9 mouse cellular contexts compared by ENCODE assay signal in the genomic region with DNA sequence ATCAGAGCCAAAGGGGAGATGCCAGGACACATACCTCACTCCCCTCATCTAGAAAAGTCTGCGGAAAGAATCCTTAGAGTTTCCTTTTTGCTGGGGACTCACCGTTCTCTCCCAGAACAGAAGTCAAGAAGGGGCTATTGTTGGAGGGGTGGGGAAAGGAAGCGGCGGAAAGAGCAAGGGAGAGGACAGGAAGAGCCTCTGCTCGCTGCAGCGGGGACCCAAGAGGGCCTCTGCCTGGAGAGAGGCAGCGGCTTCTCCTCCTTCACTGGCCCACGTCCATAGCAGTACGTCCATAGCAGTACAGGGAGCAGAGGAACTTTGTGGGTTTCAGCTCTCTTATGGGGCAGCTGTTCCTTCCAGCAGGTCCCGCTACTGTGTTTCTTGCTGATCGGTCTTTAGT. TPM values are rescaled to one million over a fixed set of nuclear protein-coding genes. Genes with fewer than 3 reads are reported as not detected.
A peak's percentile ranks its signal among the peaks of the same experiment; 100 is the strongest.
DNase-seq lines count a peak whose midpoint lies in the region; ATAC-seq and TF ChIP-seq lines count a peak whose summit lies in the region.
"Had no signal": no experiment of that assay in that cellular context is flagged by ENCODE, and none has a peak within 500 bp of the region (broad histone marks: within the 10 kb centered on the region; RNA-seq: fewer than 3 reads in every experiment).

No protein-coding gene starts in this region.

- H3K4me3 ChIP-seq in liver, adult 2 months (ENCODE audit: insufficient read depth, low read depth, low read length) = no peak overlapping the region
- H3K4me3 ChIP-seq in heart, embryonic 14.5 days (ENCODE audit: control insufficient read depth in 1 of 2, insufficient read depth in 1 of 2, low read depth in 1 of 2, low read length in 2 of 2) = no peak overlapping the region
- H3K4me3 ChIP-seq in stomach, postnatal 0 days (ENCODE audit: low read depth, low read length) = no peak overlapping the region
- H3K4me3 ChIP-seq: neural tube, embryonic 13.5 days had no signal

- no peak for TF ChIP-seq POLR2A in liver, adult 2 months (IDR thresholded peaks at IDR 0.05; ENCODE audit: extremely low read depth, insufficient read depth, low read length)

- WGBS in liver, adult 2 months = 70% methylated on average over 11 of the region's 11 CpGs
- 58% methylated on average over 11 of the region's 11 CpGs for whole genome bisulfite sequencing in heart, embryonic 14.5 days
- WGBS in stomach, postnatal 0 days = 62% methylated on average over 11 of the region's 11 CpGs

- no peak for TF ChIP-seq EP300 in stomach, postnatal 0 days (optimal IDR thresholded peaks at IDR 0.05)

- TF ChIP-seq CTCF in liver, adult 2 months (IDR thresholded peaks at IDR 0.05; ENCODE audit: low read depth, low read length) = no peak
- TF ChIP-seq CTCF in stomach, postnatal 0 days (IDR thresholded peaks at IDR 0.05; ENCODE audit: low read depth) = no peak

- H3K36me3 ChIP-seq in liver, adult 2 months (ENCODE audit: control insufficient read depth, insufficient read depth, low read length) = no peaks in the 10 kb centered on the region
- no peaks in the 10 kb centered on the region for H3K36me3 ChIP-seq in heart, embryonic 14.5 days (ENCODE audit: control insufficient read depth, insufficient read depth, low read length)
- no peaks in the 10 kb centered on the region for H3K36me3 ChIP-seq in stomach, postnatal 0 days (ENCODE audit: control insufficient read depth, insufficient read depth, low read length)
- H3K36me3 ChIP-seq: neural tube, embryonic 13.5 days had no signal

- H3K4me1 ChIP-seq in liver, adult 2 months (ENCODE audit: control insufficient read depth, insufficient read depth, low read length) = peaks cover 1% of the 10 kb centered on the region; the same call in 1 of the 2 replicates
- peaks cover 13 to 33% of the 10 kb centered on the region in 2 experiments for H3K4me1 ChIP-seq in heart, embryonic 14.5 days (ENCODE audit: control insufficient read depth in 2 of 2, insufficient read depth in 2 of 2, low read length in 2 of 2)
- no peaks in the 10 kb centered on the region for H3K4me1 ChIP-seq in stomach, postnatal 0 days (replicated peaks; ENCODE audit: control insufficient read depth, insufficient read depth)

- no peak overlapping the region for H3K9ac ChIP-seq in liver, adult 2 months (ENCODE audit: low read depth, low read length)
- no peak overlapping the region for H3K9ac ChIP-seq in heart, embryonic 14.5 days (ENCODE audit: low read length)
- H3K9ac ChIP-seq in stomach, postnatal 0 days (ENCODE audit: low read length) = no peak overlapping the region
- H3K9ac ChIP-seq: neural tube, embryonic 13.5 days had no signal

- H3K79me2 ChIP-seq in liver, adult 2 months (ENCODE audit: control insufficient read depth, insufficient read depth, low read length) = no peaks in the 10 kb centered on the region

- no peaks in the 10 kb centered on the region for H3K9me3 ChIP-seq in heart, embryonic 14.5 days (ENCODE audit: control insufficient read depth, low read length)
- no peaks in the 10 kb centered on the region for H3K9me3 ChIP-seq in stomach, postnatal 0 days (ENCODE audit: control insufficient read depth, low read length)
- H3K9me3 ChIP-seq: neural tube, embryonic 13.5 days had no signal

- H3K27ac ChIP-seq in liver, adult 2 months (replicated peaks; ENCODE audit: insufficient read depth, low read depth, low read length) = peak overlapping the region; percentile 68
- peak overlapping the region; percentile 58 to 76; a peak in 3 of 4 replicates for H3K27ac ChIP-seq in heart, embryonic 14.5 days (replicated peaks in 1 of 2; ENCODE audit: control insufficient read depth in 1 of 2, insufficient read depth in 1 of 2, low read depth in 2 of 2, low read length in 2 of 2)
- peak overlapping the region; percentile 53 for H3K27ac ChIP-seq in stomach, postnatal 0 days (replicated peaks)

- DNase-seq in liver, adult 2 months (ENCODE audit: extremely low read depth, low read depth, low spot score) = peak; percentile 7
- no peak for DNase-seq in liver
- DNase-seq in kidney, postnatal 36 days = peak; percentile 51 to 60
- no peak for DNase-seq in stomach, postnatal 0 days (ENCODE audit: low spot score)
- DNase-seq in T-cell, adult 2 months (ENCODE audit: low spot score) = no peak

- H3K4me2 ChIP-seq in heart, embryonic 14.5 days (ENCODE audit: low read length) = peak overlapping the region; percentile 3; the same call in 1 of the 2 replicates
- H3K4me2 ChIP-seq in stomach, postnatal 0 days (replicated peaks; ENCODE audit: low read depth) = no peak overlapping the region
- H3K4me2 ChIP-seq: neural tube, embryonic 13.5 days had no signal

- no peak for ATAC-seq in heart, embryonic 14.5 days (ENCODE audit: insufficient number of reproducible peaks, insufficient read depth, low FRiP score, low read depth)
- no peak for ATAC-seq in stomach, postnatal 0 days (ENCODE audit: low FRiP score, low TSS enrichment)
- no peak for ATAC-seq in inflammation-experienced regulatory T-cells, adult 6 months
- ATAC-seq in cerebellum, adult (ENCODE audit: insufficient number of reproducible peaks, low FRiP score, low TSS enrichment) = no peak

- H3K27me3 ChIP-seq in liver, adult 2 months (ENCODE audit: control insufficient read depth, insufficient read depth, low read length) = no peaks in the 10 kb centered on the region
- no peaks in the 10 kb centered on the region for H3K27me3 ChIP-seq in heart, embryonic 14.5 days (ENCODE audit: control insufficient read depth, insufficient read depth, low read length)
- H3K27me3 ChIP-seq in stomach, postnatal 0 days (ENCODE audit: control insufficient read depth, insufficient read depth, low read length) = no peaks in the 10 kb centered on the region
- H3K27me3 ChIP-seq: neural tube, embryonic 13.5 days had no signal

RNA-seq across cellular contexts. Expression of gene Zfp366, which starts 5.8 kb away (rescaled TPM):
- 0.74 and 1.1 TPM in 2 replicates for total RNA-seq in liver, adult 2 months (2014; rRNA removed)
- polyA plus RNA-seq in liver, adult 2 months (2012; rRNA removed) = 0.47 and 0.56 TPM in 2 replicates
- polyA plus RNA-seq in heart, embryonic 14.5 days (2014; fragmentation: Nextera tagmentation; extraction: Ambion mirVana) = 0.95 and 1.0 TPM in 2 replicates
- polyA plus RNA-seq in stomach, postnatal 0 days (2015; fragmentation: Nextera tagmentation; extraction: Ambion mirVana) = 0.25 and 0.33 TPM in 2 replicates
- under 1 TPM in 1 of 3 experiments, not detected in 2; 0.20 TPM for polyA plus RNA-seq in inflammation-experienced regulatory T-cells, adult 6 months (2017; shearing (Covaris generic))

Comparison
In these comparisons a context has a peak if more than half of its experiments do, and no peak if none do; other contexts are left out.
1. DNase-seq: peak in liver, adult 2 months (single experiment) and kidney, postnatal 36 days (2 of 2); none in liver (single experiment), stomach, postnatal 0 days (single experiment) and T-cell, adult 2 months (single experiment).
2. Peak in every context shown above with its lines, with median percentiles within 50 percentile points of each other: H3K27ac ChIP-seq.